Mouse (Mus musculus): Measurements from ENCODE around the gene Rad50. TPM values are rescaled to one million over a fixed set of nuclear protein-coding genes. Genes with fewer than 3 reads are reported as not detected.
A peak's percentile ranks its signal among the peaks of the same experiment; 100 is the strongest.

Rad50 gene
- total RNA-seq, 2 experiments from 2014 or later = 12.6 to 16.8 TPM

- no peak for DNase-seq
Measured at GRCm38 (mm10) chr11:53633644-53634043, 73.5 kb downstream of the Rad50 start.

GRCm38 (mm10) chr11:53632122-53632733 lies 74.9 kb downstream of the Rad50 start:
- no peak for DNase-seq

DNA sequence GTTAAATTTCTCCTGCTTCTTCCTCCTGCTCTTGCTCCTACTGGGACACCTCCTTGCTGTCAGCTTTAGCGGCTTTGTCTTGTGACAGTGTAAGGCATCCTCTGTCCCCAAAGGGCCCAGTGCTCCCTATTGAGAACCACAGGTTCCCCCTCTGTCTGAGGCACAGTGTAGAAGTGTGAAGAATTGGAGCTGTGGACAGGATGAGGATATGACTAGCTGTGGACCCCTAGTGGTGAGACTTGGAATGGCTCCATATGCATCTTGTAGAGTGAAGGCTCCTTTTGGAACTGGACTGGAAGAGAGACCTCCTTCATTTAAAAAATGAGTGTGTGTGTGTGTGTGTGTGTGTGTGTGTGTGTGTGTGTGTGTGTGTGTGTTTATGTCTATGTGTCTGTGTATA lies 79.3 kb downstream of the Rad50 start:
- DNase-seq = peak; percentile 84

DNA sequence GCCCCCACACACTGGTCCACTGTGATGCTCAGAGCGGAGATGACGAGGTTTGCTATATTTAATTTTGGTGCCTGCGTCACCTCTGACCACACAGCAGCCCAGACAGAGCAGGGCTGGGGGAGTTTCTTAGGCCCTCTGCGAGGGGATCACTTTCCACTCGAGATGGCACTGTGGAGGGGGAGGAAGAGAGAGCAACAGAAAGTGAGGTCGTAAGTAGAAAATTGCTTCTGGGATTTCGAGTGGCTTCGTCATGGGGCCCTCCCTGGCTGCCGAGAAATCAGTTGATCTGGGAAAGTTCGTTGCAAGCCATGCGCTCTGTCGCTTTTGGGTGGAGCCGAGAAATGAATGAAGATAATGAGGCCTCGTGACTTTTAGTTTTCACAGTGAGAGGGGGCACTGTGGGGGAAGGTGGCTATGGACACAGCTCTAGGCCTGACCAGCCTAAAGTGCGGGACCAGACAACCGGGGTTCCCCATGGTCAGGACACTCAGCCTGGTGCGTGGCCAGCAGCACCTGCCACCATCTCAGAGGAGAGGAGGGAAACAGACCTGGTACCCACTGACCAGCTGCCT lies 80.2 kb downstream of the Rad50 start:
- DNase-seq = no peak

DNA sequence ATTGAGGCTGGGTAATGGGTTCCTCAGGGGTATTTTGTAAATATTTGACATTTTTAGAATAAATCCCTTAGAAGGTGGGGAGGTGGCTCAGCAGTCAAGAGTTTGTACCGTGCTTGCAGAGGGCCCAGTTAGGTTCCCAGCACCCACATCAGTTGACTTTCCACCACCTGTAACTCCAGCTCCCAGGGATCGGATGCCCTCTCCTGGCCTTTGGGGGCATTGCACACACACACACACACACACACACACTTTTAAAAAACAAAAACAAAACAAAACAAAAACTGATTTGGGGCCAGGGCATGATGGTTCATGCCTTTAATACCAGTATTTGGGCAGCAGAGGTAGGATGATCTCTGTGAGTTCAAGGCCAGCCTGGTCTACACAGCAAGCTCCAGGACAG lies 83.0 kb downstream of the Rad50 start:
- no peak for DNase-seq

- DNase-seq = no peak
Measured at GRCm38 (mm10) chr11:53623573-53623972, 83.5 kb downstream of the Rad50 start.

GRCm38 (mm10) chr11:53622440-53622806 lies 84.7 kb downstream of the Rad50 start:
- DNase-seq = no peak

DNA sequence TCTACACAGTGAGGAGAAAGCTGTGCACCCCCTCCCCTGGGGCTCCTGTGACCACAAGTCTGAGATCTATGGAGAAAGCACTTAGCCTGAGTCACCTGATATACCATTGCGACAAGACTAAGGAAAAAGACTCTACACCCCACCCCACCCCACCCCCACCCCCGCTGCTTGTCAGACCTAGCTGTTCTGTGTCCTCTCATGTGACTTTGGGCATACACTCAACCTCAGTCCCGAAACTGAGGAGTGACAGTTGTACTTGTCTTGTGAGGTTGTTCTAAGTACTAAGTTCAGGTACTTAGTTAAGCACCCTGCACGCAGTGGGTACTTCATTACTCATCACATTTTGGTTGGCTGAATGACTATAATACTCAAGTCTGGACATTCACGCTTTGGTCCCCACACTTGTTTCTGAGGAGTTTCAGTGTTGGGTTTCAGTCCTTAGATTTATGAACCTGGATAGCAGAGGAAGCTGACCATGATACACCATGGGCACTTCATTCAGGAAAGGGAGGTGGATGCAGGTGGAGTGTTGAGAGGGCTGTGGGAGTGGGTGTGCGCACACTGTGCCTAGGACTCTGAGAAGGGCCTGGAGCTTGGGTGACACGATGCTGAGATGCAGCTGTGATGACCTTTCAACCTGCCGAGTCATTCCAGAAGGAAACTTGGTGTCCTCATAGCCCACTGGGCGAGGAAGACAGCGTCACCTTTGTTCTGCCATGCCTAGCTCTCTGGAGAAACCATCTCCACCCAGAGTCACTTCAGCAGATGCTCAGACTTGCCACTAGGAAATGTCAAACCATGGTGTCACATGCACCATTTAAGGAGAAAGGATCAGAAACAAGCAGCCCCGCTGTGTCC lies 85.3 kb downstream of the Rad50 start:
- DNase-seq = no peak

DNA sequence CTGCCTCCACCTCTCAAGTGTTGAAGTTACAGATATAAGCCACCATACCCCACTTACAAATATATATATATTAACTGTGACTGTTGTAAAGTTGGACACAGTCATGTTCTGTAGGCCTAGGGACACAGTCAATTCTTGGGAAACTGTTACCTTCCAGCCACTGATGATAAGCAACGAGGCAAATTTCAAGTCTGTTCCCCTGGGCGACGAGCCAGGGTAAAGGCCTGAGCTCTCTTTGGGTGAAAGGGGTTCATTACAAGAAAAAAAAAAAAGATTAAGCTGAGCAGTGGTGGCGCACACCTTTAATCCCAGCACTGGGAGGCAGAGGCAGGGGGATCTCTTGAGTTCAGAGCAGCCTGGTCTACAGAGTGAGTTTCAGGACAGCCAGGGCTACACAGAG lies 87.0 kb downstream of the Rad50 start:
- DNase-seq = no peak

DNA sequence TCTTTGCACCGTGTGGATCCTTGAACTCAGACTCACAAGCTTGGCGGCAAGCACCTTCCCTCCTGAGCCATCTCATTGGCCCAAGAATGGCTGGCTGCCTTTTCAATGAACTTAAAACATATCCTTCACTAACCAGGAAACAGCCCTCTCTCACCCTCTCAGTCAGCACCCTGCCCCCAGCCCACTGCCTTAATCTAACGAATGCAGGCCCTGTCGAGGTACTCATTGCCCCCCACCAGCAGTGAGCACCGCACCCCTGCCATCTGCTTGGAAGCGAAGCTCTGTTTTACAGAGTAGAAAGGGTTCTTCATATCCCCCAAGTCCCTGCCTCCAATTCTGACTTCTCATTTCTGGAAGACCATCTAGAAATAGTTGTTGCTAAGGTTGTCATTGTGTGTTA lies 87.7 kb downstream of the Rad50 start:
- DNase-seq = no peak

DNA sequence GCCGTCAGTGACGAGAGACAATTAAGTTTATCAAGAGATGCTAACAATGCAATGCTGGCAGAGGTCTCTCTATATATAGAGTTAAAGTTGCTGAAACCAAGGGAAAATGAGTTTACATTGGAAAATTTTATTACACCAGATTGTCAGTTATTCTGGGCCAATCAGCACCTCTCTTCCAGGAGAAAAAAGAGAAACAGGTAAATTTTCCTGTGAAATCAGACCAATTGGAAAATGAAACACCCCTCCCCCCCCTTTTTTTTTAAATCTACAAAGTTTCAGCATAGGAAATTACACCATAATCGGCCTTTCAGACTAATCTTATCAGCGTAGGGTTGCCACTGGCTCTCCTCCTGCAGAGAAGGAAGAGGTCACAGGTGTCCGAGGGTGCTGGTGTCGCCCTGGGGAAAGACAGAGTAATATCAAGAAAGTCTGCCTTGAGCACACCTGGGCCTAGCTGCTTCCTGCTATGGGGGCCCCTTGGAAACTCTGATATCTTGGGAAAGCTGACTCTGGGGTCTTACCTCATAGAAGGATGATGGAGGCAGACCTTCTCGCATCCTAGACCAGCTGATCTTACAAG lies 88.4 kb downstream of the Rad50 start, which contains the start of gene Il4:
Il4 (minus strand) TSS at position 51 of the 580 bp plus-strand sequence.
- DNase-seq = no peak

- no peak for DNase-seq
Measured at GRCm38 (mm10) chr11:53617562-53618109, 89.5 kb downstream of the Rad50 start.

GRCm38 (mm10) chr11:53616748-53617558 lies 90.2 kb downstream of the Rad50 start:
- no peak for DNase-seq

DNA sequence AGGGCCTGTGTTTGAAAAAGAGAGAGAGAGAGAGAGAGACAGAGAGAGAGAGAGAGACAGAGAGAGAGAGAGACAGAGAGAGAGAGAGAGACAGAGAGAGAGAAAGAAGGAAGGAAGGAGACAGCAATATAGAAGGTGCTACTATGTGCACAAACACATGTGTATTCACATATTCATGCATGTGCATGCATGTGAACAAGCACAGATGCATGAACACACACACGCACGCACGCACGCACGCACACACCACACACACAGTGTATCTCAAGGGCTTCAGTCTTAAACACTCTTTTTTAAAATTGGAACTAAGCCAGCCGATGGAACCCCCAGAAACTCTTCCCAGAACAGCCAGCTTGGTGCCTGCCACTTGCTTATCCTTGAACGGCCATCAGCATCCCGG lies 91.5 kb downstream of the Rad50 start:
- DNase-seq = no peak

DNA sequence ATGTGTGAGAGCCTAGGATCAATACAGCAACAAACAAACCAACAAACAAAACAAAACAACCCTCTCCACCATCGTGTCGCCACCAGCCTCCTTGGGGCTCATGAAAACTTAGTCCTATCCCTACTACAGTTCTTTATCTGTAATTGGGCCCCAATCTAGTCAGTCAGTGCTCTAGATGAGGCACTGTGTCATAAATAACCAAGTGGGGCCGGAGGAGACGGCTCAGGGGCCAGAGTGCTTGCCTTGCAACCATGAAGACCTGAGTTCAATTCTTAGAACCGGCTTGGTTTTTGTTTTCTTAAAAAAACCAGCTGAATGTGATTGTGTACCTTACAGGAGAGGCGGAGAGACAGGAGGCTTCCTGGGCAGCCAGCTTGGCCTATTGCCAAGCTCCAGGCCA lies 91.9 kb downstream of the Rad50 start:
- no peak for DNase-seq

- no peak for DNase-seq
Measured at GRCm38 (mm10) chr11:53609672-53610071, 97.4 kb downstream of the Rad50 start.

- DNase-seq = no peak
Measured at GRCm38 (mm10) chr11:53609231-53609630, 97.9 kb downstream of the Rad50 start.

DNA sequence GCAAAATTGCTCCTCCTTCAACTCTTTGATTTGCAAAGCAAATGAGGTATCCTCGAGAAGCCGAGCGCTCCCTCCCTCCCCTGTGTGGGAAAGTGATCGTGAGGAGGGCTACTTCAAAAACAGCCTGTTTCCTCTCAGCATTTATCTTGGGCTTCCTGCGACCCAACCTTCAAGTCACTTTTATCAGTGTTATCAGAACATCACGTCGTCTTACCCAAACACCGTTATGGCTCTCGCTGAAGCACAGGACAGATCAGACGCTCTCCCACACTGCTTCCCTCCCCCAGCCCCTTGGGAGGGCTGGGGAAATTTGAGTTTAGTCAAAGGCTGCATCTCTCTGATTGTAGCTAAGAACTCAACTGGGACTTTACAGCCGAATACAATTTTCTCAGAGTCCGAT lies 101.5 kb downstream of the Rad50 start:
- no peak for DNase-seq

GRCm38 (mm10) chr11:53604983-53605382 lies 102.1 kb downstream of the Rad50 start:
- DNase-seq = no peak

All from adrenal gland, postnatal 10 days (tissue).